Mouse (Mus musculus): ENCODE data around the gene Casp3.

- TF ChIP-seq CTCF (IDR thresholded peaks at IDR 0.05; ENCODE audit: low read depth, low read length): no peak
- TF ChIP-seq EP300 (IDR thresholded peaks at IDR 0.05; ENCODE audit: insufficient read depth, low read depth, low read length): no peak
Measured at GRCm38 (mm10) chr8:46686664-46687336, 69.7 kb downstream of the Casp3 start.

All from ES-Bruce4 (cell line).